Mouse (Mus musculus): ENCODE measurements around the gene Vps51. TPM values are rescaled to one million over a fixed set of nuclear protein-coding genes. Genes with fewer than 3 reads are reported as not detected.

Gene Vps51
- polyA plus RNA-seq, 2 experiments: 51.9 to 81.6 TPM

- Histone ChIP-seq H3K36me3 (ENCODE audit: control insufficient read depth, insufficient read depth, low read length) (no peaks in the 10 kb centered on the region), H3K4me2 (replicated peaks; ENCODE audit: low read depth, low read length, severe bottlenecking) (no peak overlapping the region), H3K27ac (replicated peaks; ENCODE audit: low read depth, low read length) (no peak overlapping the region), H3K9me3 (ENCODE audit: control insufficient read depth, low read length) (no peaks in the 10 kb centered on the region), H3K9ac (ENCODE audit: low read depth, low read length, severe bottlenecking) (no peak overlapping the region), H3K4me1 (ENCODE audit: control insufficient read depth, insufficient read depth, low read length) (no peaks in the 10 kb centered on the region), H3K4me3 (replicated peaks; ENCODE audit: low read length) (no peak overlapping the region), H3K27me3 (ENCODE audit: control insufficient read depth, insufficient read depth, low read length) (no peaks in the 10 kb centered on the region)
- no peak for TF ChIP-seq POLR2A (IDR thresholded peaks at IDR 0.05; ENCODE audit: borderline replicate concordance, extremely low read depth, insufficient read depth, insufficient read length)
- 68% methylated on average over 14 of the region's 14 CpGs for WGBS
- no peak for DNase-seq (ENCODE audit: low spot score)
- no peak for ATAC-seq (ENCODE audit: low FRiP score, low read depth)
Observed at GRCm38 (mm10) chr19:6030520-6031280, 46.3 kb downstream of the Vps51 start.

DNA sequence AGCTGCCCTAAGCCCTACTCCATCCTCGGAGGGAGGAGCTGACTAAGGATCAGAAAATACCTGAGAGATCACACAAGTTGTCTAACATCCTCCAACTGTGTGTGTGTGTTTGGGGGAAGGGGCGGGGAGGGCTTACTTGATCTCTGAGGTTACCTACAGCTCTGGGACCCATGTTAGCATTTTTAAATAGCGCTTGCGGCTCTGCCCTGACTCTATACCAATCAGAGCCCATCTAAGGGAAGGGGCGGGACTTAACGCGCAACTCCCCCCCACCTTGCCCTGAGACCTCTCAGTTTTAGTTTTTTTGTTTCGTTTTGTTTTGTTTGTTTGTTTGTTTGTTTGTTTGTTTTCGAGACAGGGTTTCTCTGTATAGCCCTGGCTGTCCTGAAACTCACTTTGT is 47.6 kb downstream of the Vps51 start:
- H3K36me3 ChIP-seq (ENCODE audit: control insufficient read depth, insufficient read depth, low read length): no peaks in the 10 kb centered on the region
- no peak overlapping the region for H3K4me2 ChIP-seq (replicated peaks; ENCODE audit: low read depth, low read length, severe bottlenecking)
- DNase-seq (ENCODE audit: low spot score) (no peak), ATAC-seq (ENCODE audit: low FRiP score, low read depth) (no peak)
- H3K9ac ChIP-seq (ENCODE audit: low read depth, low read length, severe bottlenecking): no peak overlapping the region
- H3K27me3 ChIP-seq (ENCODE audit: control insufficient read depth, insufficient read depth, low read length): no peaks in the 10 kb centered on the region
- 79% methylated on average over 9 of the region's 9 CpGs for WGBS
- H3K9me3 ChIP-seq (ENCODE audit: control insufficient read depth, low read length): no peaks in the 10 kb centered on the region
- no peak overlapping the region for H3K4me3 ChIP-seq (replicated peaks; ENCODE audit: low read length)
- H3K4me1 ChIP-seq (ENCODE audit: control insufficient read depth, insufficient read depth, low read length): no peaks in the 10 kb centered on the region
- H3K27ac ChIP-seq (replicated peaks; ENCODE audit: low read depth, low read length): no peak overlapping the region
- no peak for TF ChIP-seq POLR2A (IDR thresholded peaks at IDR 0.05; ENCODE audit: borderline replicate concordance, extremely low read depth, insufficient read depth, insufficient read length)

- no peaks in the 10 kb centered on the region for H3K9me3 ChIP-seq (ENCODE audit: control insufficient read depth, low read length)
- WGBS: 83% methylated on average over 6 of the region's 6 CpGs
- no peak for ATAC-seq (ENCODE audit: low FRiP score, low read depth)
- H3K9ac ChIP-seq (ENCODE audit: low read depth, low read length, severe bottlenecking): no peak overlapping the region
- no peaks in the 10 kb centered on the region for H3K27me3 ChIP-seq (ENCODE audit: control insufficient read depth, insufficient read depth, low read length)
- no peak overlapping the region for H3K4me2 ChIP-seq (replicated peaks; ENCODE audit: low read depth, low read length, severe bottlenecking)
- no peak for TF ChIP-seq POLR2A (IDR thresholded peaks at IDR 0.05; ENCODE audit: borderline replicate concordance, extremely low read depth, insufficient read depth, insufficient read length)
- no peak overlapping the region for H3K4me3 ChIP-seq (replicated peaks; ENCODE audit: low read length)
- H3K36me3 ChIP-seq (ENCODE audit: control insufficient read depth, insufficient read depth, low read length): no peaks in the 10 kb centered on the region
- H3K27ac ChIP-seq (replicated peaks; ENCODE audit: low read depth, low read length): no peak overlapping the region
- no peak for DNase-seq (ENCODE audit: low spot score)
- no peaks in the 10 kb centered on the region for H3K4me1 ChIP-seq (ENCODE audit: control insufficient read depth, insufficient read depth, low read length)
Observed at GRCm38 (mm10) chr19:6028991-6029390, 48.0 kb downstream of the Vps51 start.

DNA sequence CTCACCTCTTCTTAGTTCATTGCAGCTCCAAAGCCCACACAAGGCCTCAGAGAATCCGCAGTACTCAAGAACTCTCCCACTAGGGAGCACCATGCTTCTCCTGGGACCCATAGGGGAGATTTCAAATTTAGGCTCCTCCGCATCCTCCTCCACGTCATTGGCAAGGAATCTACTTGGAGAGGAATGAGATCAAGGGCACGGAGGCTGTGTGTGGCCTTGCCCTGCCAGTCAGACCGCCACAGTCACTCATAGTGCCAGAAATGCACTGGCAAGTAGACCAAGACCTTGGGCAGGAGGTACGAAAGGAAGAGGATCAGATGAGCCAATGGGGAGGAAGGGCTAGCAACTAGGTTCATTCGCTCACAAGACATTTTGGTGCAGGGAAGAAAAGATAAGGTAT is 53.1 kb downstream of the Vps51 start:
- no peaks in the 10 kb centered on the region for H3K9me3 ChIP-seq (ENCODE audit: control insufficient read depth, low read length)
- H3K4me2 ChIP-seq (replicated peaks; ENCODE audit: low read depth, low read length, severe bottlenecking): no peak overlapping the region
- no peak overlapping the region for H3K27ac ChIP-seq (replicated peaks; ENCODE audit: low read depth, low read length)
- H3K4me1 ChIP-seq (ENCODE audit: control insufficient read depth, insufficient read depth, low read length): no peaks in the 10 kb centered on the region
- WGBS: 79% methylated on average over 7 of the region's 7 CpGs
- no peak overlapping the region for H3K4me3 ChIP-seq (replicated peaks; ENCODE audit: low read length)
- no peaks in the 10 kb centered on the region for H3K36me3 ChIP-seq (ENCODE audit: control insufficient read depth, insufficient read depth, low read length)
- no peak overlapping the region for H3K9ac ChIP-seq (ENCODE audit: low read depth, low read length, severe bottlenecking)
- ATAC-seq (ENCODE audit: low FRiP score, low read depth) (no peak), DNase-seq (ENCODE audit: low spot score) (no peak)
- TF ChIP-seq POLR2A (IDR thresholded peaks at IDR 0.05; ENCODE audit: borderline replicate concordance, extremely low read depth, insufficient read depth, insufficient read length): no peak
- H3K27me3 ChIP-seq (ENCODE audit: control insufficient read depth, insufficient read depth, low read length): no peaks in the 10 kb centered on the region

- no peak overlapping the region for H3K4me3 ChIP-seq (replicated peaks; ENCODE audit: low read length)
- no peak overlapping the region for H3K27ac ChIP-seq (replicated peaks; ENCODE audit: low read depth, low read length)
- ATAC-seq (ENCODE audit: low FRiP score, low read depth): no peak
- H3K9ac ChIP-seq (ENCODE audit: low read depth, low read length, severe bottlenecking): no peak overlapping the region
- H3K9me3 ChIP-seq (ENCODE audit: control insufficient read depth, low read length): no peaks in the 10 kb centered on the region
- no peak overlapping the region for H3K4me2 ChIP-seq (replicated peaks; ENCODE audit: low read depth, low read length, severe bottlenecking)
- H3K4me1 ChIP-seq (ENCODE audit: control insufficient read depth, insufficient read depth, low read length): no peaks in the 10 kb centered on the region
- no peak for TF ChIP-seq POLR2A (IDR thresholded peaks at IDR 0.05; ENCODE audit: borderline replicate concordance, extremely low read depth, insufficient read depth, insufficient read length)
- no peaks in the 10 kb centered on the region for H3K36me3 ChIP-seq (ENCODE audit: control insufficient read depth, insufficient read depth, low read length)
- WGBS: 52% methylated on average over 8 of the region's 8 CpGs
- H3K27me3 ChIP-seq (ENCODE audit: control insufficient read depth, insufficient read depth, low read length): no peaks in the 10 kb centered on the region
- DNase-seq (ENCODE audit: low spot score): no peak
Observed at GRCm38 (mm10) chr19:6023059-6023458, 54.0 kb downstream of the Vps51 start.
